Mouse (Mus musculus) limb, embryonic 15.5 days (tissue): ENCODE results near the gene Pde4b. TPM values are rescaled to one million over a fixed set of nuclear protein-coding genes. Genes with fewer than 3 reads are reported as not detected.

Experiments
- ATAC-seq: fragments of 200-750 bp; cut with Nextera tagmentation; 2 replicates; pipeline ENCODE4 v1.8.0; 2017; ENCODE audit warnings: low read depth, moderate TSS enrichment; ENCODE audit not compliant: insufficient number of reproducible peaks, low FRiP score, low TSS enrichment
- H3K27ac ChIP-seq: fragments of 300-500 bp; sonication (generic); 2 replicates; pipeline ENCODE4 v1.5.1; 2015; ENCODE audit warnings: moderate library complexity, mild to moderate bottlenecking, inconsistent platforms
- H3K27me3 ChIP-seq: fragments of 300-500 bp; sonication (generic); 2 replicates; pipeline ENCODE4 v1.6.1; 2015; ENCODE audit warnings: inconsistent platforms
- H3K36me3 ChIP-seq: fragments of 300-500 bp; sonication (generic); 2 replicates; pipeline ENCODE4 v1.6.1; 2015; ENCODE audit warnings: inconsistent platforms
- H3K4me1 ChIP-seq: fragments of 300-500 bp; sonication (generic); 2 replicates; pipeline ENCODE4 v1.6.1; 2015; ENCODE audit warnings: inconsistent platforms
- H3K4me2 ChIP-seq: fragments of 300-500 bp; sonication (generic); 2 replicates; pipeline ENCODE4 v1.6.1; 2015; ENCODE audit warnings: mild to moderate bottlenecking, inconsistent platforms
- H3K4me3 ChIP-seq: fragments of 300-500 bp; sonication (generic); 2 replicates; pipeline ENCODE4 v1.5.1; 2015; ENCODE audit warnings: mild to moderate bottlenecking, inconsistent platforms
- H3K9ac ChIP-seq: fragments of 300-500 bp; sonication (generic); 2 replicates; pipeline ENCODE4 v1.6.1; 2015; ENCODE audit warnings: inconsistent platforms
- H3K9me3 ChIP-seq: fragments of 300-500 bp; sonication (generic); 2 replicates; pipeline ENCODE4 v1.6.1; 2016; ENCODE audit warnings: inconsistent platforms
- WGBS: fragments of 180-500 bp; shearing (Covaris S2); methylation state at CpG from one replicate; pipeline ENCODE4 v1.1.7; 2015; 5-methylcytosine and 5-hydroxymethylcytosine counted together
- polyA plus RNA-seq: library from polyadenylated mRNA; unstranded; fragments of >200 nt; fragmentation: Nextera tagmentation; extraction: Ambion mirVana; gene quantifications from 2 replicates; pipeline ENCODE4 v1.2.1, GENCODE M21; 2015

The Pde4b gene
- polyA plus RNA-seq, 1 experiment from 2014 or later = 20.1 TPM

DNA sequence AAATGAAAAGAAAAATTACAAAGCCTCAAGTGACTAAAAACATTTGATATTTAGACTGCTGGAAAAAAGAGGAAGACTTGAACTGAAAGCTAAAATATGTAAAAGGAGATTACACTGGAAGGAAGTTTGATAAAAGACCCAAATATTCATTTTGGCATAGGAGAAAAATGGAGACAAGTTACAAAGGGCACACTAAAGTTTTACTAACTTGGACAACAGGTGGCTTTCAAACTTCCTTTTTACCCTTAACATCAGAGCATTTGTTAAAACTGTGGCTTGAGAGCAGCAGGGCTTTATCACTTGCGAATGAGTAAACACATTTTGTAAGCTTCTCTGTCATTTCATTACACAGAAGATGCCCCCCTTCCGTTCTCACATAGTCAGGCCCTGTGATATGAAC, 492.4 kb downstream of the Pde4b start:
- Histone ChIP-seq H3K4me2 (no peak overlapping the region), H3K4me1 (peaks cover under 1% of the 10 kb centered on the region; the same call in 1 of the 2 replicates), H3K9ac (no peak overlapping the region), H3K9me3 (no peaks in the 10 kb centered on the region), H3K27ac (no peak overlapping the region), H3K27me3 (no peaks in the 10 kb centered on the region), H3K36me3 (no peaks in the 10 kb centered on the region), H3K4me3 (no peak overlapping the region)
- no peak for ATAC-seq
- 81% methylated on average over 2 of the region's 2 CpGs for WGBS

DNA sequence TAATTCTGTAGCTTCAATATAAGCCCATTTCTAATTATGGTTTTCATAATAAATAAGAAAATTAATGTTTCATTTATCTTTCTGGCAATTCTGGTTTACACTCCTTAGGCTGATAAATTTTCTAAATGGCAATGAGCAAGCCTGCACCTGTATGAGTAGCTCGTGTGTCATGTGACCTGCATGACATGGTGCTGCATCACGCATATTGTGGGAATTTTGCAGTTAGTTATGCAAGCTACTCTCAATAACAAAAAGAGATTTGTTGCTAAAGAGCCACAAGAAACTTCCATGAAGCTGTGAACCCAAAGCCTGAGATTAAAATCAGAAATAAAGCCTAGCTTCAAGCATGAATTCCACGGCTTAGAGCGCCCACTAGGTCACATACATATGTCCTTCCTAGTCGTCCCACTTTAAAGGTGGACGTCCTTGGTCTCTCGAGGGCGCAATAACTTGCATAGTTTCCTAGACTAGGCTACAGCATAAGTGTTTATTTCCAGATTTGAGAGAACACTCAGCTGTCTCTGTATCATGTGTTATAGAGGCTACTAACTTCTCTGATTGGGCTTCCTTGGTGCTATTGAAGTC, 494.9 kb downstream of the Pde4b start:
- Histone ChIP-seq H3K27me3 (no peaks in the 10 kb centered on the region), H3K9me3 (no peaks in the 10 kb centered on the region), H3K4me1 (peaks cover 6% of the 10 kb centered on the region; the same call in 1 of the 2 replicates), H3K27ac (no peak overlapping the region), H3K4me2 (no peak overlapping the region), H3K36me3 (no peaks in the 10 kb centered on the region), H3K9ac (no peak overlapping the region), H3K4me3 (no peak overlapping the region)
- 80% methylated on average over 8 of the region's 8 CpGs for WGBS
- ATAC-seq = no peak

DNA sequence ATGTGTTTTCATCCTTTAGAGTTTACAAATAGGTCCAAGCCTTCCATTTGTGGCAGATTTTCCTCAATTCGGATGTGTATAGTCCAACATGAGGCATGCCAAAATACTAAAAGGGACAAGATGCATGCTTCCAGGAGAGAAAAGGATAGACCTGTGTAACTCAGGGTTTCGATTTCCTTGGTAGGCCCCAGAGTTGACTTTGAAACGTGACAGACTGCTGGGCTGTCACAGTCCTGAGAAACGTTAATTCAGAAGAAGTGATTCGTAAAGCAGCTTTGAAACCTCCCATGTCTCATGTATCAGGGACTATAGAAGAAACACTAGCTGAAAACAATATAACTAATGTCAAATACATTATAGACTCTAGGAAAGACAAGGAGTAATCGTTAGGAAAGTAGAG, 495.6 kb downstream of the Pde4b start:
- H3K4me3 ChIP-seq = no peak overlapping the region
- peaks cover 6% of the 10 kb centered on the region; the same call in 1 of the 2 replicates for H3K4me1 ChIP-seq
- H3K4me2 ChIP-seq = no peak overlapping the region
- H3K27ac ChIP-seq = no peak overlapping the region
- H3K36me3 ChIP-seq = no peaks in the 10 kb centered on the region
- H3K9me3 ChIP-seq = no peaks in the 10 kb centered on the region
- WGBS = 71% methylated on average over 6 of the region's 6 CpGs
- H3K9ac ChIP-seq = no peak overlapping the region
- ATAC-seq = no peak
- H3K27me3 ChIP-seq = no peaks in the 10 kb centered on the region

- WGBS = 85% methylated on average over 3 of the region's 3 CpGs
- Histone ChIP-seq H3K27ac (no peak overlapping the region), H3K4me1 (peaks cover 8% of the 10 kb centered on the region), H3K4me3 (no peak overlapping the region), H3K9ac (no peak overlapping the region), H3K36me3 (no peaks in the 10 kb centered on the region), H3K27me3 (no peaks in the 10 kb centered on the region), H3K9me3 (no peaks in the 10 kb centered on the region), H3K4me2 (no peak overlapping the region)
- no peak for ATAC-seq
Measured at GRCm38 (mm10) chr4:102583469-102583868, 496.1 kb downstream of the Pde4b start.

DNA sequence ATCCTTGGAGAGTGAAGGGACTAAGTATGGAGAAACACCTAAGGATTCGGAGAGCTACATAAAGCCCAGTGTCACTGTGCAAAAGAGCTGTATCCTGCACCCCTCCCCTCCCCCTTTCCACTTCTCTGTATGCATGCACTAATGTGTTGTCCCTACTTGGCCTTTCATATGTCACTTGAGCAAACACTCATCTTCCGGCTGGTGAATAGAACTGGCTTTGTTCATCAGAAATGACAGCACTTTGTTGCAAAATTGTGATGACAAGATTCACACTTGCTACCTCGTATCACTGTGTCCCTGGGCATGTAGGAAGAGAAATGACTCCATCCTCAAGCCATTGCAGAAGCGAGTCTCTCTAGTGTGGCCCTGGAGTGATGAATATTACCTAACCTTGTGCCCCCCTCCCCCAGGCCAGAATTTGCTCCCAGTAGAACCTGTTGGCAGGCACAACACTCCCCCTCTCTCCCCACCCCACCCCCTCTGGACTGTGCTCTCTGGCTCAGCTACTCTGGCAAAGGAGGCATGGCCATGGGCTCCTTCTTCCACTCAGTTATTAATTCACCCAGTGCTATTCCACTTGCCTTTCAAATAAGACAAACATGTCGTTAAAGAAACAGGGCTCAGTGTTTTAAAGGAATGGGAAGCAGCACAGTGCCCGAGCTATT, 497.4 kb downstream of the Pde4b start:
- Histone ChIP-seq H3K4me3 (no peak overlapping the region), H3K27ac (peak overlapping the region; percentile 50; the same call in 1 of the 2 replicates), H3K36me3 (no peaks in the 10 kb centered on the region), H3K27me3 (no peaks in the 10 kb centered on the region), H3K4me1 (peaks cover 21% of the 10 kb centered on the region), H3K9me3 (no peaks in the 10 kb centered on the region), H3K4me2 (no peak overlapping the region), H3K9ac (no peak overlapping the region)
- no peak for ATAC-seq
- 48% methylated on average over 6 of the region's 6 CpGs for WGBS

DNA sequence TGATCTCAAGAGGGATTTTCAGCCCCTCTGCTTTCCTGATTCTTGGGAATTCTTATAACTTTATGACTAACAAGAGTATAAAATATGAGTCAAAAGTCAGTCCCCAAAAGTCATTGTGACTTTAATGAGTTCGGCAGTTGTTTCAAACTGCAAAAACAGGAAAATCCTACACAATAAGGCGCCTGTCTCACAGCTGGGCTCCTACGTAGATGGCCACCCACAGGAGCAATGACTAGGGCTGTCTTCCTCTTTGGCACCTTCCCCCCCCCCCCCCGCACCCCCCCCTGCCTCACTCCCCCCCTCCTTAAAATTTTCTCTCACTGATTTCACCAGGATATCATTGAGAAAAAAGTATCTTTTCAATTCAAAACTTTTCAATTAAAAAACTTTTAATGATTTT, 498.2 kb downstream of the Pde4b start:
- WGBS = 51% methylated on average over 3 of the region's 4 CpGs
- Histone ChIP-seq H3K27ac (0 out of 2 replicates have a peak overlapping the region, but pooled peaks have one; percentile 47), H3K4me3 (no peak overlapping the region), H3K4me1 (peaks cover 24% of the 10 kb centered on the region), H3K27me3 (no peaks in the 10 kb centered on the region), H3K36me3 (no peaks in the 10 kb centered on the region), H3K4me2 (no peak overlapping the region), H3K9ac (no peak overlapping the region), H3K9me3 (no peaks in the 10 kb centered on the region)
- no peak for ATAC-seq

DNA sequence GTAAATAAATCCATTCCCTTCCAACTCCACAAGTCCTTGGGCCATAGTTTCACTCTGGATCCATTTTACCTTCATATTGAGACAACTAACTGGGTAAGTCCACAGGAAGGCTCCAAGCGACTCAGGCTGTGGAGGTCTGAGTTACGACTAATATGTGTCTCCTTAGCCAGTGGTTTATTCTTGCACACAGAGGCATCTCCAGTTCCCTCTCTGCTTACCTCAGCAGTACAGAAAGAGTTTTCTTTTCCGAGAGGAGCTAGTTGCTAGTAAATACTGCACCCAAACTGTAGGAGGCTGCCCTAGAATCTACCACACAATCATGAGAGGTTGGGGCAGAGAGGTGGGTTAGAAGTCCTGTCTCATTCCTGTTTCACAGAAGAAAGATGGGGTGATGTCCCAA, 499.4 kb downstream of the Pde4b start:
- Histone ChIP-seq H3K36me3 (0 out of 2 replicates have a peak, but pooled peaks cover under 1% of the 10 kb centered on the region), H3K4me2 (no peak overlapping the region), H3K4me3 (no peak overlapping the region), H3K9ac (no peak overlapping the region), H3K27ac (no peak overlapping the region), H3K4me1 (peaks cover 24% of the 10 kb centered on the region), H3K9me3 (no peaks in the 10 kb centered on the region), H3K27me3 (no peaks in the 10 kb centered on the region)
- no peak for ATAC-seq
- WGBS = 85% methylated on average over 3 of the region's 3 CpGs

GRCm38 (mm10) chr4:102588668-102589455, 501.5 kb downstream of the Pde4b start:
- no peak for ATAC-seq
- Histone ChIP-seq H3K9me3 (no peaks in the 10 kb centered on the region), H3K27me3 (no peaks in the 10 kb centered on the region), H3K27ac (peak overlapping the region; percentile 23; the same call in 1 of the 2 replicates), H3K4me3 (peak overlapping the region; percentile 25), H3K36me3 (0 out of 2 replicates have a peak, but pooled peaks cover 4% of the 10 kb centered on the region), H3K4me2 (peak overlapping the region; percentile 35), H3K9ac (no peak overlapping the region), H3K4me1 (peaks cover 26% of the 10 kb centered on the region)
- 38% methylated on average over 12 of the region's 12 CpGs for WGBS

DNA sequence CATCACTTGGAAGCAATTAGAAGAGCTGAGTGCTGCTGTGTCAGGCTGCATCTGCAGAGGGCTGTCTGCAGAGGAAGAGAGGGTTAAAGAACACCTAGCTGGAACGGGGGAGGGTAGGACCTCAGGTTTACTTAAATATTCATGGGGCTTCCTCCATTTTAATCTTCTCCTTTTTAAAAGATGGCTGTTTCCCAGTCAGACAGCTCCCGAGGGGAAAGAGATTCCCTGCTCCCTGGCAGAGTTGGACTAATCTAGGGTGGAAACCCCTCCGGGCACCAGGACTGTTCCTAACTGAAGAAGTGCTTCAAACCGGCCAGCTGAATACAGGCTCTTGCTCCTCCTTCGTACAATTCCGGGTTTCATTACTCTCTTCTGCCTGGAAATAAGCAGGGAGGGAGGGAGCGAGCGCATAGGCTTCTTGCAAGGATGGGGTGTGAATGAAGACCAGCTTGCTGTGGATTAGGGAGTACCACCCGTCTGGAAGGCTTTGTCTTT, 502.2 kb downstream of the Pde4b start:
- peaks cover 27% of the 10 kb centered on the region for H3K4me1 ChIP-seq
- H3K4me2 ChIP-seq = peak overlapping the region; percentile 35
- no peaks in the 10 kb centered on the region for H3K9me3 ChIP-seq
- no peak overlapping the region for H3K9ac ChIP-seq
- H3K36me3 ChIP-seq = 0 out of 2 replicates have a peak, but pooled peaks cover 4% of the 10 kb centered on the region
- H3K4me3 ChIP-seq = peak overlapping the region; percentile 25
- H3K27me3 ChIP-seq = no peaks in the 10 kb centered on the region
- 9% methylated on average over 9 of the region's 9 CpGs for WGBS
- peak overlapping the region; percentile 23 for H3K27ac ChIP-seq
- ATAC-seq = no peak

DNA sequence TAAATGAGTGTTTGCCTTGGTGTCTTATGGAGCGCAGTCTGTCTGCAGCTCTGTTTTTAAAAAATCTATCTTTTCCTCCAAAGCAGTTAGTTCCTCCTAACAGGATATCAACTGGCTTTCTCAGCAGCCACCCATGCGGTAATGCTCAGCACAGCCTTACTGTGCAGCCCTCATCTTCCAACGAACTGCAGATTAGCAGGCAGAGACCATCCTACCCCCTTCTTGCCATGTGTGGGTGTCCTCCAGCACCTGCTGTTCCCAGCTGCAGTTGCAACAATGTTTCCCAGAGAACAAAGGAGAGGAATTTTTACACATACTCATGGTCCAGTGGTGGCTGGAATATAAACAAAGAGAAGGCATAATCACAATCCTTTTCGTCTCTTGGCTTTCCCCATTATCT, 504.5 kb downstream of the Pde4b start:
- no peak overlapping the region for H3K9ac ChIP-seq
- peaks cover 15% of the 10 kb centered on the region for H3K36me3 ChIP-seq
- no peak overlapping the region for H3K27ac ChIP-seq
- peaks cover 21% of the 10 kb centered on the region for H3K4me1 ChIP-seq
- ATAC-seq = no peak
- H3K27me3 ChIP-seq = no peaks in the 10 kb centered on the region
- 63% methylated on average over 4 of the region's 4 CpGs for WGBS
- no peak overlapping the region for H3K4me2 ChIP-seq
- H3K9me3 ChIP-seq = no peaks in the 10 kb centered on the region
- no peak overlapping the region for H3K4me3 ChIP-seq

DNA sequence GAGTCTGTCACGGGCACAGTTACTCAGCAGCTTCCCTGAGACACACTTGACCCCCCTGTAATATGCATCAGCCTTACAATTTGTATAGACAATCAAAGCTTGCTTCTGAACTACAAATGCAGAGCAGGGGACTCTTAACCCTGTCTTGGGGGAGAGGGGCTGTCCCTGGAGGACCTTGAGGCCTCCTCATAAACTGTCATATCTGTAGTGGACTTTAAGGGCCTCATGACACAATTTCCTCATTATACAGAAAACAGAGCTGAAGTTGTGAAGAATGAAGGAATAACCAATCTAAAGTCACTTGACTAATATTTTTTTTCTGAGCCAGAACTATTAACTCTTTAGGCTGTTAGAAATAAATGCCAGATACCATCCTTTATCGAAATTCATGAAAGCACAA, 505.2 kb downstream of the Pde4b start:
- Histone ChIP-seq H3K36me3 (peaks cover 19% of the 10 kb centered on the region), H3K27ac (no peak overlapping the region), H3K4me2 (no peak overlapping the region), H3K9me3 (no peaks in the 10 kb centered on the region), H3K9ac (no peak overlapping the region), H3K27me3 (no peaks in the 10 kb centered on the region), H3K4me3 (no peak overlapping the region), H3K4me1 (peaks cover 21% of the 10 kb centered on the region)
- no peak for ATAC-seq
- 72% methylated on average over 2 of the region's 2 CpGs for WGBS

DNA sequence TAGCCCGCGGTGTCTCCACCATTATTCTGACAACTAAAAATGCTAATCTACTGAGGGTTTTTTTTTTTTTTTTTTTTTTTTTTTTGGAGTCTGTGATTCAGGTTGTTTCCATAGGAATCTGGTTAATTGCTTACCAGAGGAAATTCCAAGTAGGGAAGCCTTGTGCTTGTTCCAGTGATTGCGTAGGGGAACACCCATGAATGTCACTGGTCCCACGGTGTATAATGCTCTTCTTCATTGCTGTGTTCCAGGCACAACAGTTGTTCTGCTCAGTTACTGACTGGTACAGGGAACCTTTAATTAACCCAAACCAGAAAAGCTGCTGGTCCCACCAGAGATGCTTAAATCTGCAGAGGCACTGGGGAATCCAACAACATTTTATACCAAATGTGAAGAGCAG, 506.3 kb downstream of the Pde4b start:
- no peak overlapping the region for H3K4me2 ChIP-seq

More for the DNA sequence above, 506.3 kb downstream of the Pde4b start:
- Histone ChIP-seq H3K4me1 (peaks cover 17% of the 10 kb centered on the region), H3K27me3 (no peaks in the 10 kb centered on the region), H3K9ac (no peak overlapping the region), H3K36me3 (peaks cover 19% of the 10 kb centered on the region), H3K4me3 (no peak overlapping the region), H3K27ac (no peak overlapping the region), H3K9me3 (no peaks in the 10 kb centered on the region)
- no peak for ATAC-seq
- 67% methylated on average over 4 of the region's 4 CpGs for WGBS
